Mouse (Mus musculus): ENCODE data around the gene Lamc2.

DNA sequence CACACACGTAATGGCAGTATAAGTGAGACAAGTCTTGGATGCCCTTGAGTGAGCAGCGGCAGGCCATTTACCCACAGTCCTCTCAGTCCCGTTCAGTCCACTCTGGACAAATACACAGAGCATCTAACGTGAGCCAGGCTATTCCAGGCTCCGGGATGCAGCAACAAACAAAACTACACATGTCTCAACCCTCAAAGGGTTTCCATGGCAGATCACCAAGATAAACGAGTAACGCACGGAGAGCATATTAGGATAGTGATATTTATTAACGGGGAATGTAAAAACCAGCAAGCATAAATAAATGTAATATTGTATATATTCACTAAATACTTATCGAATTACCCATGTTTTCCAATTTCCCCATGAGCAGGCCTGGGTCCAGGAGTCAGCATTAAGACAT lies 15.2 kb downstream of the Lamc2 start:
- TF ChIP-seq GATA1 (IDR thresholded peaks at IDR 0.05; ENCODE audit: borderline replicate concordance, low read length): no peak
- TF ChIP-seq FLI1 (IDR thresholded peaks at IDR 0.05; ENCODE audit: low read length): no peak

All from megakaryocyte, embryonic 14.5 days (primary cell).